Mouse (Mus musculus) liver, adult 2 months (tissue): ENCODE data around the gene Ciz1.

Source experiments
- CTCF ChIP-seq: fragments of 200-500 bp; IDR thresholded peaks from 2 replicates; pipeline ENCODE4 v1.5.1; 2011; ENCODE audit warnings: low read depth, low read length, control low read depth
- POLR2A ChIP-seq: fragments of 200-500 bp; IDR thresholded peaks from 2 replicates; pipeline ENCODE4 v1.6.1; 2011; ENCODE audit warnings: low read length, control low read depth; ENCODE audit not compliant: insufficient read depth; ENCODE audit errors: extremely low read depth

GRCm38 (mm10) chr2:32350471-32351051 is 1.6 kb upstream of the Ciz1 start:
- TF ChIP-seq CTCF (no peak), POLR2A (no peak)
